Mouse (Mus musculus) bone marrow macrophage, adult 2 months (primary cell): Measurements from ENCODE around the gene Ypel3. TPM values are rescaled to one million over a fixed set of nuclear protein-coding genes. Genes with fewer than 3 reads are reported as not detected.

Experiments
- H3K27ac ChIP-seq: 2 replicates; pipeline ENCODE4 v1.5.1; 2012; ENCODE audit warnings: low read depth, low read length; ENCODE audit not compliant: insufficient read depth
- H3K4me1 ChIP-seq: 2 replicates; pipeline ENCODE4 v1.6.1; 2012; ENCODE audit warnings: low read length; ENCODE audit not compliant: control insufficient read depth, insufficient read depth
- H3K4me3 ChIP-seq: 2 replicates; pipeline ENCODE4 v1.5.1; 2012; ENCODE audit warnings: mild to moderate bottlenecking, low read length, moderate library complexity; ENCODE audit not compliant: insufficient read depth
- CTCF ChIP-seq: IDR thresholded peaks from 2 replicates; pipeline ENCODE4 v1.5.1; 2012; ENCODE audit warnings: low read depth, mild to moderate bottlenecking, low read length, moderate library complexity
- POLR2A ChIP-seq: IDR thresholded peaks from 2 replicates; pipeline ENCODE4 v1.6.1; 2012; ENCODE audit warnings: mild to moderate bottlenecking, low read depth, low read length, borderline replicate concordance
- polyA plus RNA-seq: library from polyadenylated mRNA; stranded (reverse); fragments of >200 nt; gene quantifications from 2 replicates; pipeline ENCODE4 v1.2.4, GENCODE M21; 2012; ENCODE audit not compliant: missing spikeins, insufficient read depth, insufficient read length

The Ypel3 gene
- polyA plus RNA-seq, 1 experiment: 412 TPM

- Histone ChIP-seq H3K27ac (peak overlapping the region; percentile 89), H3K4me3 (peak overlapping the region; percentile 73), H3K4me1 (peaks cover 43% of the 10 kb centered on the region)
- TF ChIP-seq CTCF (no peak), POLR2A (no peak)
Measured at GRCm38 (mm10) chr7:126799468-126800268, 22.9 kb downstream of the Ypel3 start.

- TF ChIP-seq POLR2A: no peak
- TF ChIP-seq CTCF: no peak
- Histone ChIP-seq H3K4me1 (peaks cover 40% of the 10 kb centered on the region), H3K27ac (peak overlapping the region; percentile 89), H3K4me3 (peak overlapping the region; percentile 73)
Measured at GRCm38 (mm10) chr7:126800269-126801056, 23.7 kb downstream of the Ypel3 start.

GRCm38 (mm10) chr7:126801057-126801422, 24.3 kb downstream of the Ypel3 start:
- no peak overlapping the region for H3K4me3 ChIP-seq
- H3K4me1 ChIP-seq: peaks cover 38% of the 10 kb centered on the region
- H3K27ac ChIP-seq: no peak overlapping the region
- TF ChIP-seq POLR2A: no peak
- no peak for TF ChIP-seq CTCF

- no peak for TF ChIP-seq CTCF
- TF ChIP-seq POLR2A: no peak
- H3K27ac ChIP-seq: peak overlapping the region; percentile 28
- H3K4me1 ChIP-seq: peaks cover 38% of the 10 kb centered on the region
- no peak overlapping the region for H3K4me3 ChIP-seq
Measured at GRCm38 (mm10) chr7:126802134-126802889, 25.6 kb downstream of the Ypel3 start.

GRCm38 (mm10) chr7:126803181-126803580, 26.4 kb downstream of the Ypel3 start:
- TF ChIP-seq CTCF (no peak), POLR2A (no peak)
- Histone ChIP-seq H3K4me1 (peaks cover 43% of the 10 kb centered on the region), H3K27ac (peak overlapping the region; percentile 22), H3K4me3 (no peak overlapping the region)

- peaks cover 43% of the 10 kb centered on the region for H3K4me1 ChIP-seq
- no peak overlapping the region; the same call in 1 of the 2 replicates for H3K27ac ChIP-seq
- no peak for TF ChIP-seq CTCF
- TF ChIP-seq POLR2A: no peak
- H3K4me3 ChIP-seq: no peak overlapping the region
Measured at GRCm38 (mm10) chr7:126803751-126804150, 27.0 kb downstream of the Ypel3 start.

GRCm38 (mm10) chr7:126806956-126807355, 30.2 kb downstream of the Ypel3 start:
- TF ChIP-seq CTCF: no peak
- no peak for TF ChIP-seq POLR2A
- Histone ChIP-seq H3K4me1 (peaks cover 29% of the 10 kb centered on the region), H3K4me3 (no peak overlapping the region), H3K27ac (no peak overlapping the region)

GRCm38 (mm10) chr7:126807405-126807804, 30.6 kb downstream of the Ypel3 start:
- H3K27ac ChIP-seq: no peak overlapping the region
- TF ChIP-seq CTCF (no peak), POLR2A (no peak)
- peaks cover 25% of the 10 kb centered on the region for H3K4me1 ChIP-seq
- H3K4me3 ChIP-seq: no peak overlapping the region

GRCm38 (mm10) chr7:126808703-126809455, 32.1 kb downstream of the Ypel3 start:
- H3K4me1 ChIP-seq: peaks cover 10% of the 10 kb centered on the region
- no peak for TF ChIP-seq CTCF
- peak overlapping the region; percentile 73 for H3K4me3 ChIP-seq
- peak overlapping the region; percentile 48 for H3K27ac ChIP-seq

GRCm38 (mm10) chr7:126809723-126810369, 33.1 kb downstream of the Ypel3 start:
- TF ChIP-seq CTCF: no peak
- TF ChIP-seq POLR2A: no peak
- Histone ChIP-seq H3K4me3 (no peak overlapping the region), H3K4me1 (peaks cover 7% of the 10 kb centered on the region), H3K27ac (no peak overlapping the region)
